Mouse (Mus musculus) hindbrain, postnatal 0 days (tissue): ENCODE measurements around the gene Hipk3. TPM values are rescaled to one million over a fixed set of nuclear protein-coding genes. Genes with fewer than 3 reads are reported as not detected.

Experiments used
- ATAC-seq: fragments of 200-750 bp; cut with Nextera tagmentation; 2 replicates; pipeline ENCODE4 v1.8.0; 2017; ENCODE audit warnings: mild to moderate bottlenecking, moderate TSS enrichment, moderate library complexity
- DNase-seq: peaks from one replicate; pipeline ENCODE4 v3.0.0-alpha.2; 2015; ENCODE audit warnings: low spot score
- H3K27ac ChIP-seq: fragments of 300-500 bp; sonication (generic); 2 replicates; pipeline ENCODE4 v1.5.1; 2014; ENCODE audit warnings: mild to moderate bottlenecking
- H3K27me3 ChIP-seq: fragments of 300-500 bp; sonication (generic); 2 replicates; pipeline ENCODE4 v1.6.1; 2014; ENCODE audit warnings: low read length, mixed read lengths; ENCODE audit not compliant: insufficient read depth
- H3K36me3 ChIP-seq: fragments of 300-500 bp; sonication (generic); 2 replicates; pipeline ENCODE4 v1.6.1; 2014; ENCODE audit warnings: low read length, mixed read lengths; ENCODE audit not compliant: insufficient read depth
- H3K4me1 ChIP-seq: fragments of 300-500 bp; sonication (generic); 2 replicates; pipeline ENCODE4 v1.6.1; 2014; ENCODE audit warnings: antibody characterized with exemption, low read length, mixed read lengths; ENCODE audit not compliant: insufficient read depth
- H3K4me2 ChIP-seq: fragments of 300-500 bp; sonication (generic); 2 replicates; pipeline ENCODE4 v1.6.1; 2014; ENCODE audit warnings: low read depth, mild to moderate bottlenecking, low read length, moderate library complexity, mixed read lengths
- H3K4me3 ChIP-seq: fragments of 300-500 bp; sonication (generic); 2 replicates; pipeline ENCODE4 v1.5.1; 2014; ENCODE audit warnings: low read length
- H3K9ac ChIP-seq: fragments of 300-500 bp; sonication (generic); replicated peaks from 2 replicates; pipeline ENCODE4 v1.6.1; 2014; ENCODE audit warnings: mild to moderate bottlenecking, low read length, moderate library complexity, mixed read lengths
- H3K9me3 ChIP-seq: fragments of 300-500 bp; sonication (generic); 2 replicates; pipeline ENCODE4 v1.6.1; 2016; ENCODE audit warnings: low read length, mixed read lengths
- CTCF ChIP-seq: IDR thresholded peaks from 2 replicates; pipeline ENCODE4 v1.5.1; 2016; ENCODE audit warnings: antibody characterized with exemption, control low read depth, low read depth
- WGBS: fragments of 180-500 bp; shearing (Covaris S2); extraction: QIAGEN DNeasy Blood & Tissue Kit; methylation state at CpG from one replicate; pipeline ENCODE4 v1.1.7; 2014; 5-methylcytosine and 5-hydroxymethylcytosine counted together
- polyA plus RNA-seq: library from polyadenylated mRNA; unstranded; fragments of >200 nt; fragmentation: Nextera tagmentation; extraction: Ambion mirVana; gene quantifications from 2 replicates; pipeline ENCODE4 v1.2.1, GENCODE M21; 2015
- total RNA-seq: library from RNA; depleted of rRNA; stranded (reverse); fragments of >200 nt; gene quantifications from 2 replicates; pipeline ENCODE4 v1.2.3, GENCODE M21; 2014

Hipk3 gene
- total and polyA plus RNA-seq, 2 experiments from 2014 or later, result 5.6 to 58.0 TPM

DNA sequence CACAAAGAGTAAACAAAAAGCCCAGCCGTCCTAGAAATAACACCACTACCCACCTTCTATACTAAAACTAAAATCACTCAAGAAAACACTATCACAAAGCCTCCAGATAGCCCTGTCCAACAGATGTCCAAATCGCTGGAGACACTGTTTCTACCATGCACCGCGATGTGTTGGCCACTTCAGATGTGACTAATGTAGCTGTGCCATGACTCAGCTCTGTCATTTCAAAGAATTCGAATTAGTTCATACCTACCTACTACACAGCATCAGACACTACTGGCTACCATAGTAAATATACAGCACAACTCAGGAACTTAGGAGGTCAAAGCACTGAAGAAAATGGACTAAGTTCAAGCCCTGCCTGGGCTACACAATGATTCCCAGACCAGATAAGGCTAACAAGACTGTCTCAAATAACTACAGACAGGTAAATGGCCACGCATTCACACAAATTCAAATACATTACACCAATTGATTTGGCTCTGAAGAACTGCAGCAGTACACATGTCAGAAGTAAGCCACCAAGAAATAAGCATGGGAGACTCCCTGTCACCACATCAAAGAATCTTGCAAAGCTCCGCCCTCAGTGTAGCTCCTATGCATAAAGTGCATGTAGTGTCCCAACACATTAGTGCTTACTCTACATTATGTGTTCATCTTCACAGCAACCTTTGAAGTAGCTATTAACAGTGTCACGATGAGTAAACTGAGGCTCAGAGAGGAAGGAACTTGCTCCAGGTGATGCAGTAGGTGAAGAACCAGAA is 35.5 kb downstream of the Hipk3 start:
- DNase-seq, result no peak
- no peaks in the 10 kb centered on the region for H3K9me3 ChIP-seq
- H3K4me3 ChIP-seq, result no peak overlapping the region
- H3K36me3 ChIP-seq, result no peaks in the 10 kb centered on the region
- no peak overlapping the region for H3K9ac ChIP-seq
- H3K27me3 ChIP-seq, result no peaks in the 10 kb centered on the region
- no peak overlapping the region for H3K27ac ChIP-seq
- no peaks in the 10 kb centered on the region for H3K4me1 ChIP-seq
- no peak for TF ChIP-seq CTCF
- H3K4me2 ChIP-seq, result no peak overlapping the region
- no peak for ATAC-seq
- 89% methylated on average over 8 of the region's 8 CpGs for WGBS

DNA sequence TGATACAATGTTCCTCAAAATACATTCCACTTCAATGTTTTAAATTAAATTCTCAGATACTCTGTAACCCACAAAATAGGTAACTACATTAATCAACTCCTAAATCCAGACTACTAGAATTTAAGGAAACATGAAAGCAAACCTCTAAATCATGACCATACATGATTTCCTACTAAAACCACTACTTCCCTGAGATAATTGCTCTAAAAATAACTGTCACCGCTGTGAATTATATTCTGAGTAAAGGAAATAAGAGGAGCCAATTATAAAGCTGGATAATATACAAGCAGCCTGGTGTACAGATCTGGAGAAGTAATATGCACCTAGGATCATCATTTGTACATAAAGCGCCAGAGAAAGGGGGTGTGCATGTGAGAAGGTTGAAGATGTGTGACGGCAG is 37.1 kb downstream of the Hipk3 start:
- Histone ChIP-seq H3K27me3 (no peaks in the 10 kb centered on the region), H3K4me1 (no peaks in the 10 kb centered on the region), H3K4me2 (no peak overlapping the region), H3K4me3 (no peak overlapping the region), H3K9ac (no peak overlapping the region), H3K36me3 (no peaks in the 10 kb centered on the region), H3K9me3 (no peaks in the 10 kb centered on the region), H3K27ac (no peak overlapping the region)
- no peak for ATAC-seq
- no peak for DNase-seq
- TF ChIP-seq CTCF, result no peak
- 86% methylated on average over 3 of the region's 3 CpGs for WGBS

DNA sequence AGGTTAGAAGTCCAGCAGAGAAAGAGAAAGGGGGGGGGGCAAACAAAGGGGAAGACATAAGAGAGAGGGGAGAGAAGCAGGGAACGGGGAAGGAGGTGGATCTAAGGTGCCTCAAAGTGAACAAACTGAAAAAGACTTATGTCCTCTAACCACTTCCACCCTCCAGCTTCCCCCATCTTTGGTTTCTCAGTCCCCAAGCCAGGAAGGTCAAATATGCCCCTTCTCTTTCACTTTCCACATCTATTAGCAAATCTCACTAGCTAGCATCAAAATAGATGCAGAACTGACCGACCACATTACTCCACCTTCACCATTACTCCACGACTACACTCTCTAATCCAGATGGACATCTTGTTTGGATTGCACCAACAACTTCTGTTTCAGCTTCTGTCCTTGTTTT is 43.6 kb downstream of the Hipk3 start:
- no peak for TF ChIP-seq CTCF
- DNase-seq (no peak), ATAC-seq (no peak)
- Histone ChIP-seq H3K4me3 (no peak overlapping the region), H3K4me1 (no peaks in the 10 kb centered on the region; the same call in 1 of the 2 replicates), H3K27ac (no peak overlapping the region), H3K9ac (no peak overlapping the region), H3K9me3 (no peaks in the 10 kb centered on the region), H3K36me3 (no peaks in the 10 kb centered on the region), H3K27me3 (no peaks in the 10 kb centered on the region), H3K4me2 (no peak overlapping the region)
- 93% methylated on average over 3 of the region's 3 CpGs for WGBS

DNA sequence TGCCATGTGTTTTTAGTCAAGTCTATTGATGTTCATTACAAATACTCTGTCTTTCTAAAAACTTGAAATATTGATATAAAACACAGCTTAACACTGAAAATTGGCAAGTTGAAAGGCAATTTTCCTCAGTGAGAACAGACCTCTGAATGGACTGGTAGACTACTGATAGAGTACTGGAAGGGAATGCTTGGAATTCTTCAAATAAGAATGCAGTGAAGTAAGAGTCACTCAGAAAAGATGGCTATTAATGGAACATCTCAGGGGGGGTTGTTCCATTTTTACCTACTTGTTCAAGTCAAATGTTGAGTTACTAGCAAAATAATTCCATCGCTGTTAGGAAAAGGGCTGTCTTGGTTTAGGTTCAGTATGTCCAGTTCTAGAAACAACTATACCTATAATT is 45.1 kb downstream of the Hipk3 start:
- no peak for ATAC-seq
- no peaks in the 10 kb centered on the region for H3K27me3 ChIP-seq
- no peak for DNase-seq
- TF ChIP-seq CTCF, result no peak
- H3K4me2 ChIP-seq, result no peak overlapping the region
- WGBS, result 91% methylated on average over 1 of the region's 1 CpGs
- H3K27ac ChIP-seq, result no peak overlapping the region
- H3K4me3 ChIP-seq, result no peak overlapping the region
- H3K4me1 ChIP-seq, result no peaks in the 10 kb centered on the region; the same call in 1 of the 2 replicates
- H3K9ac ChIP-seq, result no peak overlapping the region
- H3K9me3 ChIP-seq, result no peaks in the 10 kb centered on the region
- H3K36me3 ChIP-seq, result no peaks in the 10 kb centered on the region

DNA sequence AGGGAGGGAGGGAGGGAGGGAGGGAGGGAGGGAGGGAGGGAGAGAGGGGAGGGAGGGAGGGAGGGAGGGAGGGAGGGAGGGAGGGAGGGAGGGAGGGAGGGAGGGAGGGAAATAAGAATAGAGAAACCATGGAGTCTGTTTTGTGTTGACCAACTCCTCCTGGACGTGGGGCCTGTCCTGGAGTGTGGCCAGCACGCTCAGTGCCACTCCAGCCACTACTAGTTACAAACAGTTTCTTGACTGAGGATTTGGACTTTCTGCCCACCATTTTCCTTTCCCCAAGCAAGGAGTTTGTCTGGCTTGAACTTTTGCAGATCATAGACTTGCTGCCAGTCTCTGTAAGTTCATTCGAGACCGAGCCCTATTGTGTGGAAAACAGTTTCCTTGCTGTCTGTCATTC is 46.0 kb downstream of the Hipk3 start:
- Histone ChIP-seq H3K9me3 (no peaks in the 10 kb centered on the region), H3K4me2 (no peak overlapping the region), H3K4me3 (no peak overlapping the region), H3K9ac (no peak overlapping the region), H3K27me3 (no peaks in the 10 kb centered on the region), H3K4me1 (no peaks in the 10 kb centered on the region; the same call in 1 of the 2 replicates), H3K27ac (no peak overlapping the region), H3K36me3 (0 out of 2 replicates have a peak, but pooled peaks cover 2% of the 10 kb centered on the region)
- ATAC-seq, result no peak
- TF ChIP-seq CTCF, result no peak
- DNase-seq, result no peak
- WGBS, result 71% methylated on average over 4 of the region's 4 CpGs

DNA sequence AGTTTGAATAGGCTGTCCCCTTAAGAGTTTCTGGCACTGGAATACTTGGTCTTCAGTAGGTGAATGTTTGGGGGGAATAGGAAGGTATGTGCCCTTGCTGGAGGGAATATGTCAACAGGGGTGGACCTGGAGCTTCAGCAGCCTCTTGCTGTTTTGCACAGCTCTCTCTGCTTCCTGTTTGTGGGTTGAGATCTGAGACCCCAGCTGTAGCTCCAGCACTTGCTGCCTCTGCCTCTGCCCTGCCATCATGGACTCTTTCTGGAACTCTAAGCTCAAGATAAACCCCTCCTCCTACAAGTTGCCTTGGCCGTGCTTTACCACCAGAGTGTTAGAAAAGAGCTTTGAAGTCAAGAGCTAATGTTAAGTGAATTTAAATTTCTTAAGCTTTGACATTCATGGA is 48.2 kb downstream of the Hipk3 start:
- no peak for TF ChIP-seq CTCF
- WGBS, result 69% methylated on average over 1 of the region's 1 CpGs

DNA sequence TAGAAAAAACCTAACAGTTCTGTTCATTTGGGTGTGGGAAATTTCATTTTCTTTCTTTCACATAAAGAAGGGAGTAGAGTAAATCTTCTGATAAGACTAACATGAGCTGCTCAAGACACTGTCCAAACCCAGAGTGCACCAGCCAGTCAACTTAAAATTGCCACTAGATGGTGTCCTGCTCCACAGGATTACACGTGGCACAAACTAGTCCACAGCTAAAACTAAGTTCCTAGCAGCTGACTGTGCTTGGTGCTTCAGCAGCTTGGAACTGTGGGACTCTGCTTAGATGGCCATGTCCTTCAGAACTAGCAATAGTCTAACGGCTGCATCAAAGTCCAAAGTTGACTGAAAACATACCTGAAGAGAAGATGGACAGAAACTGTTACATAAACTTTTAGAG is 49.5 kb downstream of the Hipk3 start:
- H3K9me3 ChIP-seq, result no peaks in the 10 kb centered on the region
- peak; percentile 83 for DNase-seq
- H3K4me3 ChIP-seq, result no peak overlapping the region
- no peaks in the 10 kb centered on the region; the same call in 1 of the 2 replicates for H3K4me1 ChIP-seq
- WGBS, result 32% methylated on average over 2 of the region's 2 CpGs
- H3K27me3 ChIP-seq, result no peaks in the 10 kb centered on the region
- H3K27ac ChIP-seq, result no peak overlapping the region
- no peak overlapping the region for H3K4me2 ChIP-seq
- peak; percentile 91 for ATAC-seq
- peak; percentile 88 for TF ChIP-seq CTCF
- 0 out of 2 replicates have a peak, but pooled peaks cover 4% of the 10 kb centered on the region for H3K36me3 ChIP-seq
- H3K9ac ChIP-seq, result no peak overlapping the region

More for the DNA sequence above, 48.2 kb downstream of the Hipk3 start:
- Histone ChIP-seq H3K27ac (no peak overlapping the region), H3K9ac (no peak overlapping the region), H3K9me3 (no peaks in the 10 kb centered on the region), H3K36me3 (0 out of 2 replicates have a peak, but pooled peaks cover 4% of the 10 kb centered on the region), H3K27me3 (no peaks in the 10 kb centered on the region), H3K4me3 (no peak overlapping the region), H3K4me2 (no peak overlapping the region), H3K4me1 (no peaks in the 10 kb centered on the region; the same call in 1 of the 2 replicates)
- no peak for DNase-seq
- no peak for ATAC-seq
